In genomic region chr10:80400704-80401161, GRCm38 (mm10) we compare ENCODE assay signal across 9 mouse cellular contexts. TPM values are rescaled to one million over a fixed set of nuclear protein-coding genes. Genes with fewer than 3 reads are reported as not detected.
DNase-seq lines count a peak whose midpoint lies in the region; ATAC-seq and TF ChIP-seq lines count a peak whose summit lies in the region.
"Had no signal": no experiment of that assay in that cellular context is flagged by ENCODE, and none has a peak within 500 bp of the region (broad histone marks: within the 10 kb centered on the region; RNA-seq: fewer than 3 reads in every experiment).

No protein-coding gene starts in this region.

- no peak overlapping the region; the same call in 1 of the 2 replicates for H3K4me2 ChIP-seq in forebrain, embryonic 14.5 days (ENCODE audit: low read length)
- peak overlapping the region; percentile 91 for H3K4me2 ChIP-seq in liver, embryonic 14.5 days (ENCODE audit: low read depth)

- peaks cover 24% of the 10 kb centered on the region for H3K4me1 ChIP-seq in forebrain, embryonic 14.5 days (ENCODE audit: control insufficient read depth, insufficient read depth, low read length)
- H3K4me1 ChIP-seq in liver, embryonic 14.5 days (replicated peaks; ENCODE audit: control insufficient read depth in 2 of 2, insufficient read depth in 2 of 2, low read length in 1 of 2) = peaks cover 24 to 27% of the 10 kb centered on the region in 2 experiments

- 90% methylated on average over 4 of the region's 4 CpGs for whole genome bisulfite sequencing in forebrain, embryonic 14.5 days
- WGBS in liver, embryonic 14.5 days (ENCODE audit: insufficient replicate concordance) = 54% methylated on average over 4 of the region's 4 CpGs

- no peak overlapping the region; the same call in 1 of the 2 replicates for H3K4me3 ChIP-seq in gastrocnemius, adult 2 months
- no peak overlapping the region for H3K4me3 ChIP-seq in C2C12 (ENCODE audit: insufficient read depth, poor library complexity, severe bottlenecking)
- no peak overlapping the region for H3K4me3 ChIP-seq in forebrain, embryonic 14.5 days (ENCODE audit: low read depth, low read length)
- peak overlapping the region in 1 of 2 experiments; percentile 90; a peak in 1 of 4 replicates for H3K4me3 ChIP-seq in liver, embryonic 14.5 days (ENCODE audit: insufficient read depth in 1 of 2, low read depth in 2 of 2, low read length in 2 of 2)

- peak overlapping the region; percentile 70; the same call in 1 of the 2 replicates for H3K9ac ChIP-seq in forebrain, embryonic 14.5 days (ENCODE audit: low read length)
- H3K9ac ChIP-seq in liver, embryonic 14.5 days (replicated peaks) = peak overlapping the region; percentile 82

- H3K79me3 ChIP-seq in C2C12 (ENCODE audit: low read depth) = peaks cover 48% of the 10 kb centered on the region

- no peak for ATAC-seq in forebrain, embryonic 14.5 days
- no peak for ATAC-seq in liver, embryonic 14.5 days (ENCODE audit: insufficient read depth)
- no peak for ATAC-seq in erythroid progenitor cell, adult 5-6 weeks (replicated peaks; ENCODE audit: low FRiP score, poor library complexity, severe bottlenecking)

- peak overlapping the region; percentile 58 for H3ac ChIP-seq in C2C12 (ENCODE audit: control insufficient read depth, insufficient read length, low read depth)

- no peak for TF ChIP-seq CTCF in gastrocnemius, adult 2 months (IDR thresholded peaks at IDR 0.05)
- TF ChIP-seq CTCF in C2C12 (IDR thresholded peaks at IDR 0.05; ENCODE audit: control insufficient read depth, insufficient read depth, insufficient read length) = no peak
- no peak for TF ChIP-seq CTCF in liver, embryonic 14.5 days (IDR thresholded peaks at IDR 0.05; ENCODE audit: low read depth)

- peak overlapping the region; percentile 89 for H3K27ac ChIP-seq in gastrocnemius, adult 2 months
- no peak overlapping the region for H3K27ac ChIP-seq in forebrain, embryonic 14.5 days (ENCODE audit: low read depth, low read length)
- peak overlapping the region; percentile 76 for H3K27ac ChIP-seq in liver, embryonic 14.5 days

- intact Hi-C loops in gastrocnemius, adult 2 months (cut with DNase I) = loop anchor here (10.0 kb wide), 1 partner anchor 304 kb away; the partner anchor contains the start of genes Izumo4 and Mob3a
- intact Hi-C loops in gastrocnemius, postnatal 14 days (cut with DNase I; ENCODE audit: low total_unique reads) = no loop called here

- no peaks in the 10 kb centered on the region for H3K27me3 ChIP-seq in C2C12 (ENCODE audit: control insufficient read depth, insufficient read depth, insufficient read length)
- H3K27me3 ChIP-seq in forebrain, embryonic 14.5 days (replicated peaks; ENCODE audit: control insufficient read depth, insufficient read depth, low read length) = no peaks in the 10 kb centered on the region
- no peaks in the 10 kb centered on the region for H3K27me3 ChIP-seq in liver, embryonic 14.5 days (ENCODE audit: control insufficient read depth, insufficient read depth, low read length)

- H3K36me3 ChIP-seq in C2C12 (ENCODE audit: control insufficient read depth, insufficient read depth) = peaks cover 48% of the 10 kb centered on the region
- peaks cover 45% of the 10 kb centered on the region for H3K36me3 ChIP-seq in forebrain, embryonic 14.5 days (ENCODE audit: control insufficient read depth, insufficient read depth, low read length)
- H3K36me3 ChIP-seq in liver, embryonic 14.5 days (replicated peaks; ENCODE audit: control insufficient read depth, insufficient read depth, low read depth) = peaks cover 19% of the 10 kb centered on the region

- H3K79me2 ChIP-seq in C2C12 (ENCODE audit: control insufficient read depth, insufficient read depth) = peaks cover 55% of the 10 kb centered on the region

- TF ChIP-seq EP300 in liver, embryonic 14.5 days (IDR thresholded peaks at IDR 0.05; ENCODE audit: low read depth) = no peak

- no peak for DNase-seq in gastrocnemius, adult 2 months
- no peak for DNase-seq in gastrocnemius, postnatal 14 days
- no peak for DNase-seq in forebrain, embryonic 14.5 days (ENCODE audit: low spot score)
- no peak for DNase-seq in liver, embryonic 14.5 days (ENCODE audit: low read depth in 3 of 3, low spot score in 3 of 3)
- no peak for DNase-seq in right cerebral cortex, postnatal 4 days
- no peak for DNase-seq in thymus, postnatal 14 days
- DNase-seq: heart, postnatal 4 days had no signal

- H3K9me3 ChIP-seq in forebrain, embryonic 14.5 days (replicated peaks; ENCODE audit: control insufficient read depth, low read length) = no peaks in the 10 kb centered on the region
- no peaks in the 10 kb centered on the region for H3K9me3 ChIP-seq in liver, embryonic 14.5 days (ENCODE audit: control insufficient read depth, low read length)

TF ChIP-seq in C2C12, 6 proteins besides CTCF, POLR2A, EP300 and RAD21:
- TF ChIP-seq MYOG (IDR thresholded peaks at IDR 0.05; ENCODE audit: control insufficient read depth, extremely low read depth, insufficient read length) (no peak), CEBPB (IDR thresholded peaks at IDR 0.05; ENCODE audit: low read depth) (no peak), MAX (IDR thresholded peaks at IDR 0.05) (no peak)

RNA-seq across cellular contexts. Expression of gene Mbd3, which starts 1.4 kb away (rescaled TPM):
- total RNA-seq in gastrocnemius, adult 2 months (2021) = 100 to 1,000 TPM; 105 to 116 TPM
- total RNA-seq in gastrocnemius, postnatal 14 days (2021) = 100 to 1,000 TPM in 1 of 2 experiments, 10 to 100 TPM in 1; 81.0 to 102 TPM
- polyA plus RNA-seq in C2C12 (2012; fragmentation: generic; extraction: Trizol) = 326 TPM
- 216 and 221 TPM in 2 replicates for polyA plus RNA-seq in forebrain, embryonic 14.5 days (2014; fragmentation: Nextera tagmentation; extraction: Ambion mirVana)
- 66.7 and 79.5 TPM in 2 replicates for polyA plus RNA-seq in liver, embryonic 14.5 days (2012; rRNA removed)
- 43.7 and 44.3 TPM in 2 replicates for polyA plus RNA-seq in liver, embryonic 14.5 days (2014; fragmentation: Nextera tagmentation; extraction: Ambion mirVana)
- 33.5 TPM in 2 replicates for total RNA-seq in erythroid progenitor cell, adult 5-6 weeks (2015; ENCODE audit: low replicate concordance)
- 39.7 and 45.8 TPM in 2 replicates for total RNA-seq in erythroid progenitor cell, adult 5-6 weeks (2017; ENCODE audit: low replicate concordance)

RNA-seq across cellular contexts. Expression of gene Uqcr11, which starts 5.9 kb away (rescaled TPM):
- total RNA-seq in gastrocnemius, adult 2 months (2021) = 1,000 to 10,000 TPM in 1 of 2 experiments, 100 to 1,000 TPM in 1; 776 to 1,068 TPM
- 100 to 1,000 TPM; 793 to 884 TPM for total RNA-seq in gastrocnemius, postnatal 14 days (2021)
- polyA plus RNA-seq in C2C12 (2012; fragmentation: generic; extraction: Trizol) = 1,025 TPM
- 628 and 893 TPM in 2 replicates for polyA plus RNA-seq in forebrain, embryonic 14.5 days (2014; fragmentation: Nextera tagmentation; extraction: Ambion mirVana)
- polyA plus RNA-seq in liver, embryonic 14.5 days (2012; rRNA removed) = 359 and 571 TPM in 2 replicates
- 729 and 738 TPM in 2 replicates for polyA plus RNA-seq in liver, embryonic 14.5 days (2014; fragmentation: Nextera tagmentation; extraction: Ambion mirVana)
- 65.8 and 80.0 TPM in 2 replicates for total RNA-seq in erythroid progenitor cell, adult 5-6 weeks (2015; ENCODE audit: low replicate concordance)
- total RNA-seq in erythroid progenitor cell, adult 5-6 weeks (2017; ENCODE audit: low replicate concordance) = 67.9 and 87.3 TPM in 2 replicates

RNA-seq across cellular contexts. Expression of gene Mex3d, which starts 13.3 kb away (rescaled TPM):
- total RNA-seq in gastrocnemius, adult 2 months (2021) = 1 to 10 TPM; 4.7 to 5.1 TPM
- 1 to 10 TPM; 5.2 to 6.0 TPM for total RNA-seq in gastrocnemius, postnatal 14 days (2021)
- polyA plus RNA-seq in C2C12 (2012; fragmentation: generic; extraction: Trizol) = 37.4 TPM
- 16.9 and 17.8 TPM in 2 replicates for polyA plus RNA-seq in forebrain, embryonic 14.5 days (2014; fragmentation: Nextera tagmentation; extraction: Ambion mirVana)
- 3.2 and 3.3 TPM in 2 replicates for polyA plus RNA-seq in liver, embryonic 14.5 days (2012; rRNA removed)
- 0.55 and 1.1 TPM in 2 replicates for polyA plus RNA-seq in liver, embryonic 14.5 days (2014; fragmentation: Nextera tagmentation; extraction: Ambion mirVana)
- 1.4 TPM in 1 of 2 replicates, not detected in the other for total RNA-seq in erythroid progenitor cell, adult 5-6 weeks (2015; ENCODE audit: low replicate concordance)
- 6.7 TPM in 1 of 2 replicates, not detected in the other for total RNA-seq in erythroid progenitor cell, adult 5-6 weeks (2017; ENCODE audit: low replicate concordance)

RNA-seq across cellular contexts. Expression of gene Tcf3, which starts 32.7 kb away (rescaled TPM):
- 10 to 100 TPM; 11.1 to 12.0 TPM for total RNA-seq in gastrocnemius, adult 2 months (2021)
- 10 to 100 TPM; 18.1 to 24.6 TPM for total RNA-seq in gastrocnemius, postnatal 14 days (2021)
- polyA plus RNA-seq in C2C12 (2012; fragmentation: generic; extraction: Trizol) = 111 TPM
- polyA plus RNA-seq in forebrain, embryonic 14.5 days (2014; fragmentation: Nextera tagmentation; extraction: Ambion mirVana) = 64.4 and 73.5 TPM in 2 replicates
- 54.7 and 74.7 TPM in 2 replicates for polyA plus RNA-seq in liver, embryonic 14.5 days (2012; rRNA removed)
- 41.9 and 55.4 TPM in 2 replicates for polyA plus RNA-seq in liver, embryonic 14.5 days (2014; fragmentation: Nextera tagmentation; extraction: Ambion mirVana)
- 127 and 148 TPM in 2 replicates for total RNA-seq in erythroid progenitor cell, adult 5-6 weeks (2015; ENCODE audit: low replicate concordance)
- total RNA-seq in erythroid progenitor cell, adult 5-6 weeks (2017; ENCODE audit: low replicate concordance) = 140 and 145 TPM in 2 replicates

RNA-seq across cellular contexts. Expression of gene Plk5, which starts 44.5 kb away (rescaled TPM):
- under 1 TPM; 0.10 to 0.45 TPM for total RNA-seq in gastrocnemius, adult 2 months (2021)
- under 1 TPM; 0.12 to 0.13 TPM for total RNA-seq in gastrocnemius, postnatal 14 days (2021)
- not detected for polyA plus RNA-seq in C2C12 (2012; fragmentation: generic; extraction: Trizol)
- 1.2 and 1.9 TPM in 2 replicates for polyA plus RNA-seq in forebrain, embryonic 14.5 days (2014; fragmentation: Nextera tagmentation; extraction: Ambion mirVana)
- 0.08 and 0.10 TPM in 2 replicates for polyA plus RNA-seq in liver, embryonic 14.5 days (2012; rRNA removed)
- polyA plus RNA-seq in liver, embryonic 14.5 days (2014; fragmentation: Nextera tagmentation; extraction: Ambion mirVana) = 0.09 TPM in 1 of 2 replicates, not detected in the other
- not detected in 2 replicates for total RNA-seq in erythroid progenitor cell, adult 5-6 weeks (2015; ENCODE audit: low replicate concordance)
- not detected in 2 replicates for total RNA-seq in erythroid progenitor cell, adult 5-6 weeks (2017; ENCODE audit: low replicate concordance)
- total RNA-seq: heart, postnatal 4 days had no signal

Comparison
In these comparisons a context has a peak if more than half of its experiments do, and no peak if none do; other contexts are left out.
1. RNA of gene Uqcr11, which starts 5.9 kb away (total RNA-seq): 776 to 1,068 TPM in gastrocnemius, adult 2 months and 793 to 884 TPM in gastrocnemius, postnatal 14 days; 65.8 to 87.3 TPM in erythroid progenitor cell, adult 5-6 weeks; every median in the first group is over 4 times any median in the second.